Mouse (Mus musculus): ENCODE measurements around the gene Ear10. TPM values are rescaled to one million over a fixed set of nuclear protein-coding genes. Genes with fewer than 3 reads are reported as not detected.

Ear10 gene
- polyA plus RNA-seq, 1 experiment from 2014 or later: not detected

Other genes with a start within 250 kb of the Ear10 start
- gene Gm8165, start 246.4 kb downstream of the Ear10 start, polyA plus RNA-seq (2014; fragmentation: Nextera tagmentation; extraction: Ambion mirVana): not detected in 2 replicates
- 2.1 and 2.3 TPM in 2 replicates for gene Gm7324, start 225.7 kb downstream of the Ear10 start, polyA plus RNA-seq (2014; fragmentation: Nextera tagmentation; extraction: Ambion mirVana)
- gene Gm16506, start 196.1 kb downstream of the Ear10 start, polyA plus RNA-seq (2014; fragmentation: Nextera tagmentation; extraction: Ambion mirVana): not detected in 2 replicates
- not detected in 2 replicates for gene Gm6526, start 175.7 kb downstream of the Ear10 start, polyA plus RNA-seq (2014; fragmentation: Nextera tagmentation; extraction: Ambion mirVana)
- not detected in 2 replicates for gene Gm8180, start 138.8 kb downstream of the Ear10 start, polyA plus RNA-seq (2014; fragmentation: Nextera tagmentation; extraction: Ambion mirVana)
- gene Ear1, start 48.0 kb downstream of the Ear10 start, polyA plus RNA-seq (2014; fragmentation: Nextera tagmentation; extraction: Ambion mirVana): not detected in 2 replicates
- gene Gm8113, start 1.8 kb upstream of the Ear10 start, polyA plus RNA-seq (2014; fragmentation: Nextera tagmentation; extraction: Ambion mirVana): 19.7 and 19.9 TPM in 2 replicates
- gene Ang5, start 33.5 kb upstream of the Ear10 start, polyA plus RNA-seq (2014; fragmentation: Nextera tagmentation; extraction: Ambion mirVana): not detected in 2 replicates
- gene Ang6, start 78.7 kb upstream of the Ear10 start, polyA plus RNA-seq (2014; fragmentation: Nextera tagmentation; extraction: Ambion mirVana): not detected in 2 replicates
- 0.36 and 0.76 TPM in 2 replicates for gene Ear2, start 179.1 kb upstream of the Ear10 start, polyA plus RNA-seq (2014; fragmentation: Nextera tagmentation; extraction: Ambion mirVana)
- not detected in 2 replicates for gene Gm3327, start 200.3 kb upstream of the Ear10 start, polyA plus RNA-seq (2014; fragmentation: Nextera tagmentation; extraction: Ambion mirVana)